Mouse (Mus musculus) limb, embryonic 11.5 days (tissue): ENCODE results near the gene Inpp5k. TPM values are rescaled to one million over a fixed set of nuclear protein-coding genes. Genes with fewer than 3 reads are reported as not detected.

Source experiments
- ATAC-seq: fragments of 200-750 bp; cut with Nextera tagmentation; 2 replicates; pipeline ENCODE4 v1.8.0; 2017; ENCODE audit warnings: low read depth; ENCODE audit not compliant: insufficient number of reproducible peaks, low FRiP score, low TSS enrichment
- DNase-seq: peaks from one replicate; pipeline ENCODE4 v3.0.0-alpha.2; 2015; ENCODE audit warnings: low spot score
- H3K27ac ChIP-seq: fragments of 300-500 bp; sonication (generic); replicated peaks from 2 replicates; pipeline ENCODE4 v1.5.1; 2014; ENCODE audit warnings: low read depth, mild to moderate bottlenecking, low read length
- H3K27me3 ChIP-seq: fragments of 300-500 bp; sonication (generic); 2 replicates; pipeline ENCODE4 v1.6.1; 2014; ENCODE audit warnings: mild to moderate bottlenecking, low read length, mixed read lengths; ENCODE audit not compliant: control insufficient read depth, insufficient read depth
- H3K36me3 ChIP-seq: fragments of 300-500 bp; sonication (generic); 2 replicates; pipeline ENCODE4 v1.6.1; 2014; ENCODE audit warnings: mild to moderate bottlenecking, low read length, moderate library complexity, mixed read lengths; ENCODE audit not compliant: control insufficient read depth, insufficient read depth
- H3K4me1 ChIP-seq: fragments of 300-500 bp; sonication (generic); 2 replicates; pipeline ENCODE4 v1.6.1; 2014; ENCODE audit warnings: low read length, mixed read lengths; ENCODE audit not compliant: control insufficient read depth, insufficient read depth
- H3K4me2 ChIP-seq: fragments of 300-500 bp; sonication (generic); 2 replicates; pipeline ENCODE4 v1.6.1; 2014; ENCODE audit warnings: low read depth, mild to moderate bottlenecking, moderate library complexity; ENCODE audit not compliant: severe bottlenecking
- H3K4me3 ChIP-seq: fragments of 300-500 bp; sonication (generic); 2 replicates; pipeline ENCODE4 v1.5.1; 2014; ENCODE audit warnings: low read depth, low read length
- H3K9ac ChIP-seq: fragments of 300-500 bp; sonication (generic); 2 replicates; pipeline ENCODE4 v1.6.1; 2014; ENCODE audit warnings: mild to moderate bottlenecking, low read length
- H3K9me3 ChIP-seq: fragments of 300-500 bp; sonication (generic); 2 replicates; pipeline ENCODE4 v1.6.1; 2016; ENCODE audit warnings: low read length; ENCODE audit not compliant: control insufficient read depth
- WGBS: fragments of 180-500 bp; shearing (Covaris S2); extraction: QIAGEN DNeasy Blood & Tissue Kit; methylation state at CpG from one replicate; pipeline ENCODE4 v1.1.7; 2014; 5-methylcytosine and 5-hydroxymethylcytosine counted together
- polyA plus RNA-seq: library from polyadenylated mRNA; unstranded; fragments of >200 nt; fragmentation: Nextera tagmentation; extraction: Ambion mirVana; gene quantifications from 2 replicates; pipeline ENCODE4 v1.2.1, GENCODE M21; 2014

Gene Inpp5k
- polyA plus RNA-seq, 1 experiment from 2014 or later: 18.5 TPM

GRCm38 (mm10) chr11:75660081-75660590, 29.3 kb downstream of the Inpp5k start:
- DNase-seq (no peak), ATAC-seq (no peak)
- Histone ChIP-seq H3K4me1 (peaks cover 5% of the 10 kb centered on the region; the same call in 1 of the 2 replicates), H3K27me3 (peaks cover under 1% of the 10 kb centered on the region; the same call in 1 of the 2 replicates), H3K9ac (no peak overlapping the region), H3K9me3 (no peaks in the 10 kb centered on the region), H3K4me2 (no peak overlapping the region), H3K27ac (no peak overlapping the region), H3K36me3 (peaks cover 6% of the 10 kb centered on the region; the same call in 1 of the 2 replicates), H3K4me3 (no peak overlapping the region)
- WGBS: 94% methylated on average over 12 of the region's 12 CpGs

- no peak overlapping the region for H3K27ac ChIP-seq
- peaks cover 3% of the 10 kb centered on the region; the same call in 1 of the 2 replicates for H3K4me1 ChIP-seq
- peaks cover 6% of the 10 kb centered on the region; the same call in 1 of the 2 replicates for H3K36me3 ChIP-seq
- H3K9me3 ChIP-seq: no peaks in the 10 kb centered on the region
- H3K27me3 ChIP-seq: no peaks in the 10 kb centered on the region
- DNase-seq (no peak), ATAC-seq (no peak)
- WGBS: 89% methylated on average over 21 of the region's 21 CpGs
- H3K9ac ChIP-seq: no peak overlapping the region
- no peak overlapping the region for H3K4me2 ChIP-seq
- no peak overlapping the region for H3K4me3 ChIP-seq
Measured at GRCm38 (mm10) chr11:75660941-75661800, 30.4 kb downstream of the Inpp5k start.

- DNase-seq (no peak), ATAC-seq (no peak)
- Histone ChIP-seq H3K9me3 (no peaks in the 10 kb centered on the region), H3K4me3 (no peak overlapping the region), H3K4me1 (no peaks in the 10 kb centered on the region), H3K4me2 (no peak overlapping the region), H3K9ac (no peak overlapping the region), H3K27me3 (no peaks in the 10 kb centered on the region), H3K27ac (no peak overlapping the region), H3K36me3 (peaks cover 6% of the 10 kb centered on the region; the same call in 1 of the 2 replicates)
- WGBS: 91% methylated on average over 7 of the region's 7 CpGs
Measured at GRCm38 (mm10) chr11:75662131-75662530, 31.3 kb downstream of the Inpp5k start.

GRCm38 (mm10) chr11:75666296-75666695, 35.5 kb downstream of the Inpp5k start:
- Histone ChIP-seq H3K9ac (no peak overlapping the region), H3K27me3 (no peaks in the 10 kb centered on the region), H3K4me2 (no peak overlapping the region), H3K27ac (no peak overlapping the region), H3K36me3 (peaks cover 16% of the 10 kb centered on the region), H3K9me3 (no peaks in the 10 kb centered on the region), H3K4me3 (no peak overlapping the region), H3K4me1 (no peaks in the 10 kb centered on the region)
- no peak for ATAC-seq
- no peak for DNase-seq
- WGBS: 95% methylated on average over 6 of the region's 6 CpGs

GRCm38 (mm10) chr11:75668621-75669020, 37.8 kb downstream of the Inpp5k start:
- H3K4me3 ChIP-seq: no peak overlapping the region
- no peaks in the 10 kb centered on the region for H3K9me3 ChIP-seq
- no peaks in the 10 kb centered on the region for H3K27me3 ChIP-seq
- no peak overlapping the region for H3K27ac ChIP-seq
- DNase-seq (no peak), ATAC-seq (no peak)
- no peaks in the 10 kb centered on the region for H3K4me1 ChIP-seq
- WGBS: 88% methylated on average over 3 of the region's 3 CpGs
- peaks cover 13% of the 10 kb centered on the region for H3K36me3 ChIP-seq
- no peak overlapping the region for H3K4me2 ChIP-seq
- H3K9ac ChIP-seq: no peak overlapping the region

- Histone ChIP-seq H3K4me1 (no peaks in the 10 kb centered on the region), H3K9me3 (no peaks in the 10 kb centered on the region), H3K4me3 (no peak overlapping the region), H3K9ac (no peak overlapping the region), H3K4me2 (no peak overlapping the region), H3K36me3 (peaks cover 13% of the 10 kb centered on the region), H3K27me3 (no peaks in the 10 kb centered on the region), H3K27ac (no peak overlapping the region)
- DNase-seq: no peak
- no peak for ATAC-seq
- 88% methylated on average over 11 of the region's 11 CpGs for WGBS
Measured at GRCm38 (mm10) chr11:75669176-75669852, 38.5 kb downstream of the Inpp5k start.

- Histone ChIP-seq H3K36me3 (peaks cover 13% of the 10 kb centered on the region), H3K27me3 (no peaks in the 10 kb centered on the region), H3K4me1 (no peaks in the 10 kb centered on the region), H3K4me3 (no peak overlapping the region), H3K27ac (no peak overlapping the region), H3K9ac (no peak overlapping the region), H3K4me2 (no peak overlapping the region), H3K9me3 (no peaks in the 10 kb centered on the region)
- ATAC-seq (no peak), DNase-seq (no peak)
- 86% methylated on average over 12 of the region's 12 CpGs for WGBS
Measured at GRCm38 (mm10) chr11:75669853-75670200, 39.0 kb downstream of the Inpp5k start.

GRCm38 (mm10) chr11:75671426-75672180, 40.8 kb downstream of the Inpp5k start:
- WGBS: 85% methylated on average over 22 of the region's 22 CpGs
- no peak overlapping the region for H3K9ac ChIP-seq
- H3K4me2 ChIP-seq: no peak overlapping the region
- H3K36me3 ChIP-seq: peaks cover 13% of the 10 kb centered on the region
- no peaks in the 10 kb centered on the region for H3K27me3 ChIP-seq
- H3K4me3 ChIP-seq: no peak overlapping the region
- ATAC-seq (no peak), DNase-seq (no peak)
- H3K27ac ChIP-seq: no peak overlapping the region
- no peaks in the 10 kb centered on the region for H3K4me1 ChIP-seq
- no peaks in the 10 kb centered on the region for H3K9me3 ChIP-seq
